Mouse (Mus musculus): ENCODE results near the gene Casp7.

DNA sequence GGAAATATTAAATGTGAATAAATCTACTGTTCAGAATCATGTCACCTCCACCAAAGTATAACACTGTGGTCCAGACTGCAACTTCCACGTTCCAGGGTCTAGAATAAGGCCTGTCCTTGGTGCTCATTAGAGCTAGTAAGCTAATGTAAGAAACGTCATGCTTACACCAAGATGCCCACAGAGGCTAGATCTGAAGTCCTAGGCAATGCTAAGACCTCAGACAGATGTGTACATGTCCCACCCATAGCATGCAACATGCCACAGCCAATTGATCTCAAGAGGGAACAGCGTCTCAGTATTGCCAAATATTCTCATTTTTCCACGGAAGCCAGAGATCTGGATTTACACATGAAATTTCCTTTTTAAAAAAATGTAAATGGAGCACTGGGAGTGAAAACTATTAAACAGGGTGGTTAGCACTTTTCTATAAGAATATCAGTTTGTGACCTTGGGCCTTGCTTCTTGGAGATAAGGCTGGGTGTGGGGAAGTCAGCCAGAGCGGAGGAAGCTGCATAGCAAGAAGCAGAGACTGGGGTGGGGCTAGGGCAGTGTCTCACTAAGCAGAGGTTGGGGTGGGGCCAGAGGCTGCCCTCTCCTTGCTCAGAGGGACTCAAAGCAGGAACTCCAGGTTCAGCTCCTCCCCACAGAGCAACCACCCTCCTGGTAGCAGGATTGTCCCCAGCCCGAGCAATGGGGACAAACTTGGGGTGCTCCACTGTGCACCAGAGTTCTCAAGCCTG lies 5.5 kb upstream of the Casp7 start:
- TF ChIP-seq POLR2A (IDR thresholded peaks at IDR 0.05; ENCODE audit: low read depth, low read length) (no peak), CTCF (IDR thresholded peaks at IDR 0.05; ENCODE audit: extremely low read depth, insufficient read depth, insufficient read length, insufficient replicate concordance) (no peak)
